25 mouse cellular contexts compared by ENCODE assay signal in the genomic region with DNA sequence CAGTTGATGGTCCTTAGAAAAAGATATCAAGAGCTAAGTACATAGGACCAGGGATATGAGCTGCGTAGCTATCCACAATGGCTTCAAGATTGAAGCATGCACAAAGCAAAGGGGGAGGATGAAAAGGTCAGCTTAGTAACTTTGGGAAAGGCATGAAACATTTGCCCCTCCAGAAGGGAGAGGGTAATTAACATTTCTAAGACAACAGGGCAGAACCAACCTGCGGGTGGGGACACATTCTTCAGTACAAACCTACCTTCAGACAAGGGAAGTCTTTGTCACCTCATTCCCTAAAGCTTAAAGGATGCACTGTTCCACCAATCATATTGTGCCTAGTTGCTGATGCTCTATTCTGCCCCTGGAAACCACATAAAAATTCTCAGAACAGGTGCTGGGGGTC.
A peak's percentile ranks its signal among the peaks of the same experiment; 100 is the strongest.
DNase-seq lines count a peak whose midpoint lies in the region; ATAC-seq and TF ChIP-seq lines count a peak whose summit lies in the region.
"Had no signal": no experiment of that assay in that cellular context is flagged by ENCODE, and none has a peak within 500 bp of the region (broad histone marks: within the 10 kb centered on the region; RNA-seq: fewer than 3 reads in every experiment).

No protein-coding gene starts in this region.

- H3K9me3 ChIP-seq in intestine, embryonic 16.5 days (ENCODE audit: control insufficient read depth, low read length): no peaks in the 10 kb centered on the region
- no peaks in the 10 kb centered on the region for H3K9me3 ChIP-seq in hindbrain, postnatal 0 days (ENCODE audit: low read length)
- H3K9me3 ChIP-seq in lung, postnatal 0 days (ENCODE audit: low read length): no peaks in the 10 kb centered on the region
- H3K9me3 ChIP-seq: G1E had no signal

- H3K36me3 ChIP-seq in intestine, embryonic 16.5 days (ENCODE audit: control insufficient read depth, insufficient read depth, low read length): no peaks in the 10 kb centered on the region
- no peaks in the 10 kb centered on the region for H3K36me3 ChIP-seq in hindbrain, postnatal 0 days (ENCODE audit: insufficient read depth, low read length)
- no peaks in the 10 kb centered on the region for H3K36me3 ChIP-seq in lung, postnatal 0 days (ENCODE audit: insufficient read depth, low read length)
- H3K36me3 ChIP-seq: G1E had no signal

- intact Hi-C loops in heart, postnatal 36 days (cut with DNase I): no loop called here

- TF ChIP-seq EP300 in lung, postnatal 0 days (IDR thresholded peaks at IDR 0.05): no peak

- DNase-seq in heart, adult 11 months: peak; percentile 8
- DNase-seq in heart, postnatal 36 days: no peak
- DNase-seq in ES-CJ7 (ENCODE audit: low read depth, low spot score) (peak; percentile 49), R1 (ENCODE audit: low read depth, low spot score) (peak; percentile 60), ZHBTc4 (ENCODE audit: low read depth, low spot score) (peak; percentile 52)
- no peak for DNase-seq in hindbrain, postnatal 0 days (ENCODE audit: low spot score)
- DNase-seq in lung, postnatal 0 days (ENCODE audit: low spot score): no peak
- DNase-seq: adrenal gland, adult 2 months; adrenal gland, adult 8-10 months; adrenal gland, postnatal 10 days; adrenal gland, postnatal 14 days; adrenal gland, postnatal 25 days; adrenal gland, postnatal 36 days; B cell, adult 2 months; cerebellum, adult 11 months; cerebellum, adult 11-12 months; cerebellum, adult 18-20 months; cerebellum, adult 2 months; cerebellum, adult 8-10 months had no signal

- TF ChIP-seq CTCF in hindbrain, postnatal 0 days (IDR thresholded peaks at IDR 0.05; ENCODE audit: low read depth): no peak
- no peak for TF ChIP-seq CTCF in lung, postnatal 0 days (IDR thresholded peaks at IDR 0.05)

- no peak overlapping the region for H3K27ac ChIP-seq in intestine, embryonic 16.5 days (ENCODE audit: low read length)
- H3K27ac ChIP-seq in hindbrain, postnatal 0 days: no peak overlapping the region
- H3K27ac ChIP-seq in lung, postnatal 0 days (ENCODE audit: low read length): no peak overlapping the region

- no peaks in the 10 kb centered on the region for H3K27me3 ChIP-seq in intestine, embryonic 16.5 days (replicated peaks; ENCODE audit: control insufficient read depth, insufficient read depth, low read length)
- no peaks in the 10 kb centered on the region for H3K27me3 ChIP-seq in hindbrain, postnatal 0 days (ENCODE audit: insufficient read depth, low read length)
- no peaks in the 10 kb centered on the region for H3K27me3 ChIP-seq in lung, postnatal 0 days (replicated peaks; ENCODE audit: insufficient read depth, low read length)
- H3K27me3 ChIP-seq: CH12.LX, Patski had no signal

- H3K9ac ChIP-seq in intestine, embryonic 16.5 days (ENCODE audit: low read depth, low read length): no peak overlapping the region
- no peak overlapping the region for H3K9ac ChIP-seq in hindbrain, postnatal 0 days (replicated peaks; ENCODE audit: low read length)
- no peak overlapping the region for H3K9ac ChIP-seq in lung, postnatal 0 days (replicated peaks; ENCODE audit: low read depth)

- H3K4me1 ChIP-seq in intestine, embryonic 16.5 days (ENCODE audit: control insufficient read depth, insufficient read depth, low read length): no peaks in the 10 kb centered on the region
- no peaks in the 10 kb centered on the region for H3K4me1 ChIP-seq in hindbrain, postnatal 0 days (ENCODE audit: insufficient read depth, low read length)
- no peaks in the 10 kb centered on the region for H3K4me1 ChIP-seq in lung, postnatal 0 days (ENCODE audit: insufficient read depth, low read depth, low read length)

- no peak overlapping the region for H3K4me3 ChIP-seq in intestine, embryonic 16.5 days (ENCODE audit: low read length)
- H3K4me3 ChIP-seq in hindbrain, postnatal 0 days (ENCODE audit: low read length): no peak overlapping the region
- H3K4me3 ChIP-seq in lung, postnatal 0 days (ENCODE audit: low read depth, low read length): no peak overlapping the region

- no peak overlapping the region for H3K4me2 ChIP-seq in intestine, embryonic 16.5 days (ENCODE audit: low read depth, low read length)
- no peak overlapping the region for H3K4me2 ChIP-seq in hindbrain, postnatal 0 days (ENCODE audit: low read depth, low read length)
- H3K4me2 ChIP-seq in lung, postnatal 0 days (replicated peaks; ENCODE audit: low read depth, low read length): no peak overlapping the region

- ATAC-seq in intestine, embryonic 16.5 days: no peak
- no peak for ATAC-seq in hindbrain, postnatal 0 days
- no peak for ATAC-seq in lung, postnatal 0 days
- ATAC-seq: activated CD4-positive, CD25-positive, alpha-beta regulatory T cell, adult 4 months; CD4-positive, CD25-positive, alpha-beta regulatory T cell, adult 4 months; Patski had no signal

- 84% methylated on average over 2 of the region's 2 CpGs for WGBS in intestine, embryonic 16.5 days
- WGBS in hindbrain, postnatal 0 days: 82% methylated on average over 2 of the region's 2 CpGs
- 76% methylated on average over 2 of the region's 2 CpGs for WGBS in lung, postnatal 0 days

Comparison
In these comparisons a context has a peak if more than half of its experiments do, and no peak if none do; other contexts are left out.
1. DNase-seq: peak in heart, adult 11 months (single experiment), ES-CJ7 (single experiment), R1 (single experiment) and ZHBTc4 (single experiment); none in heart, postnatal 36 days (0 of 2), hindbrain, postnatal 0 days (single experiment) and lung, postnatal 0 days (single experiment).